Mouse (Mus musculus) 3134 (cell line): ENCODE measurements around the gene Bahcc1.
A peak's percentile ranks its signal among the peaks of the same experiment; 100 is the strongest.

Experiments used
- DNase-seq: peaks from one replicate; pipeline ENCODE4 v3.0.0-alpha.2; 2011; ENCODE audit warnings: low spot score; ENCODE audit not compliant: insufficient read length; ENCODE audit errors: extremely low read depth

Gene Bahcc1

GRCm38 (mm10) chr11:120228116-120228890 lies 4.4 kb upstream of the Bahcc1 start:
- DNase-seq, result no peak

DNA sequence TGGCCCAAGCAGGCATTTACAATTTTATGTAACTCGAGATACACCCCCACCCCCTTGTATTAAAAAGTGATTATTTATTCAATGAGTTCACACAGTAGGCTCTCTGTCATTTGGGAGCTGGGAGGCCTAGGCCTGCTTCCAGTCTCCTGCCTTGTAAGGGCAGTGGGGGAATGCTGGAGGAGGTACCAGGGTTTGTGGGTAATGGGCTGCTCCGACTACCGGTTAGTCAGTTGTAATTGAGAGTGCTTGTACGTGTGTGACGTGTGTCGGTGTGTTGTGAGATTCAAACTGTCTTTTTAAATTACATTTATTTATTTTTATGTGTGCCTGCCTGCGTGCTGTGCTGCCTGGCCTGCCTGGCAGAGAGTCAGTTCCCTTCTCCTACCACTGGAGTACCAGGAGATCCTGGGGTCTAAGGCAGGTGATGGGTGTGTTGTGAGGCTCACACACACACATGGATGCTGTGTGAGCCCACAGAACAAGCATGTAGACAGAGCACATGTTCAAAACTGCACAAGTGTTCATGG lies 3.8 kb upstream of the Bahcc1 start:
- no peak for DNase-seq

DNA sequence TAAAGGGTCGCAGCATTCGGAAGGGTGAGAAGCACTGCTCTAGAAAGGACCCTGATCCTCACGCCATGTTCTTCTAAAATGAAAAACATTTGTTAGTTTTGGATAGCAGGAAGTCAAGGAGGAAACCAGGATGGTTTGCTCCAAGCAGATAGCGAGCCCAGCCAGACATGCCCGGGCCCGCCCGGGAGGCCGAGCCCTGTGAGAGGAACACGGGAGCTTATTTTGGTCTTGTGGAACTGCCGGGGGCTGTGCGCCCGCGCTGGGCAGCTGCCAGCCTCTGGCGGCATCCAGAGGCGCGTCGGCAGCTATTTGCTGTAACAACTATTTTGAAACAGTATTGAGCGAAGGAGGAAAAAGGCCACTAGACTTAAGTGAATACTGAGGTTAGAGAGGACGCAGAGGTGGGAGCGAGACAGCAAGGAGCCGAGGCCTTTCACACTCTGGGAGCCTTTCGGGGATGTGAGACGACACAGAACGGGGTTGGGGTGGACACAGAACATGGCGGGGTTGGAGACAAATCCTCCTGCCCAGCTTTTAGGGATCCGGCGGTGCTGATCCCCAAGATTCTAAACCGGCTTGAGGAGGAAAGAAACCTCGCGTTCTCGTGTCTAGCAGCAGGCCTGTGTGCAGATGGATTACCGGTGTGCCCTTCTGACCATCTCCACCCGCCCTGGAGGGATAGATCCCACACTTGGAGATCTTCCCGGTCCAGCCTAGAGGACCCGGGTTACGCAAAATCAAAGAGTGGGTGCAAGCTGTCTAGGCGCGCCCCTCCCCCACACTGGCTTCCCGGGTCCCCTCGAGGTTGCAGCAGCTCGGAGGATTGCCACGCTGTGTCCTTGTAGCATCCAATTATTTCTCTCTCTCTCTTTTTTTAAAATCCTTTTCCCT lies 2.6 kb upstream of the Bahcc1 start:
- DNase-seq, result peak; percentile 94

- peak; percentile 77 for DNase-seq
Observed at GRCm38 (mm10) chr11:120230841-120231370, 1.8 kb upstream of the Bahcc1 start.

- peak; percentile 89 for DNase-seq
Observed at GRCm38 (mm10) chr11:120231379-120231778, 1.4 kb upstream of the Bahcc1 start.

DNA sequence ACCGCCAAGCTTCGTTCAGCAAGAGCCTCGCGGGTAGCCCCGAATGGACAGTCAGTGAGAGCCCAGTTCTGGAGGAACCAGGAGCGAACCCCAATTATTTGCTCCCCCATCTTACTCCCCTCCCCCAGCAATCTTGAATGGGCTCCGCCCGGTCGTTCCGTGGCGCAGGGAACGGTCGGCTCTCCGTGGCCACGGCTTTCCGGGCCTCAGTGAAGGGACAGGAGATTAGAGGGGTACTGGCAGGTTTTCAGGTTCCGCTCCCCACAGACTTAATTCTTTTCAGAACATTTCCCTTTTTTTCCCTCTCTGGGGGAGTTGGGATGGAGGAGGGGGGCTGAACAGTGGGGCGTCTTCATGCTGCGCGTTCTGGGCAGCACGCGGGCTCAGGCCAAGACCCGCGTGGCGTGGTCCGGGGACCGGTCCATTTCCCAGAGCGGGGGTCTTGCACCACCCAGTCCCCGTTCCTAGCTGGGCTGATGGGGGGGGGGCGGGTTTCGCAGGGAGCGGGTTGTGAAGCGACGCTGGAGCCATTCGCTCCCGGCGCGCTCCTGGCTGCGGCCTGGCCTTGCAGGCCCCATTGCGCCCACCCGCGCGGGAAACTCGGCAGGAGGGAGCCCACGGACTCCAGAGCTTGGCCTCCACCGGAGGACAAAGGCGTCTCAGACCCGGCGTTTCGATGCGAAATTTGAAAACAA lies 841 bp downstream of the Bahcc1 start:
- peak; percentile 76 for DNase-seq

- DNase-seq, result peak; percentile 78
Observed at GRCm38 (mm10) chr11:120234136-120234775, 1.5 kb downstream of the Bahcc1 start.

DNA sequence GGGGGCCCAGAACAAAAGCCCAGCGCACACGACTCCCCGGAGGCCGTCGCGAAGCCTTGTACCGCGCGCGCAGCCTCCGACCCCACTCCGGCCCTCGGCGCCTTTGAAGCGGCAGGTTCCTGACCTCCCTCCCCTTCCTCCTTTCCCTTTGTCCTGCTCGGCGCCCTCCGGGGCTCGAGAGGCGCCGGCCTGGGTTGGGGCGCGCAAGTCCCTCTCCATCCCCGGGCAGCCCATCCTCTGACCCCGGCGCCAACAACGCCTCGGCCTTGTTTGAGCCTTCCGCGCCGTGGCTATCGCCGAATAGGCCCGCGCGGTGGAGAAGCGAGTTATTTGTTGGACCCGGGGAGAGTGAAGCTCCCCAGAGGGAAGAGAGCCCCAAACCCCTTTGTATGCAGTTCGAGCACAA lies 2.0 kb downstream of the Bahcc1 start:
- peak; percentile 73 for DNase-seq

DNA sequence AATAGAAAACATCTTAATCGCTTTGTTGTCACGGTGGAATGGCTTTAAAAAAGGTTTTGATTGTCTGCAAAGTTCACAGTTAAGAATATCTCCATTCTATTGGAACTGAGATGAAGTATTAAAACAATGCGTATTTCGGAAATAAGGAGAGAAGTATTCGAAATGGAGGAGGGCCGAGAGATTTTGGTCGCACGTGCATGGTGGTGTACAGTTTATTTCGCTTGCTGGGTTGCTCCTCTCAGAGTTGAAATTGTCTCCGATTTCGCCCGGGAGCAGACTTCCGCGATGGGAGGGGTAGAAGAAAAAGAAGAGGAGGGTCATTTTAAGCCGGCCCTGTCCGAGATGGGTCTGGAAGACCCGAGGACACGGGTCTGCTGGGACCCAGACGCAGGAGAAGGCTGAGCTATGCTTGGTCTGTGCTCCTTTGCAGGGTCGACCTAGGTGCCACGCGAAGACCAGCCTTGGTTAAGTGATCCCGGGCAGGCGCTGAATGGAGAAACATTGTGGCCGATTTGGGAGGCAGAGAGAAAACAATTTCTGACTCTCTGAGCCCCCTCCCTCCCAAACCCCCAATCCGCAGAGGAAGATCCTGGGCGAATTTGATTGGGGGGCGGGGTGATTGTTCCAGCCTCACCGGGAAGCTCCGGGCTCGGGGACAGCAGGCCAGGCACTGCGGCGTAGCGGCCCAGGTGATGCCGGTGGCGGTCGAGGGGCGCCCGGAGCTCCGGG lies 2.8 kb downstream of the Bahcc1 start:
- peak; percentile 74 for DNase-seq

- DNase-seq, result no peak
Observed at GRCm38 (mm10) chr11:120236114-120236437, 3.3 kb downstream of the Bahcc1 start.

DNA sequence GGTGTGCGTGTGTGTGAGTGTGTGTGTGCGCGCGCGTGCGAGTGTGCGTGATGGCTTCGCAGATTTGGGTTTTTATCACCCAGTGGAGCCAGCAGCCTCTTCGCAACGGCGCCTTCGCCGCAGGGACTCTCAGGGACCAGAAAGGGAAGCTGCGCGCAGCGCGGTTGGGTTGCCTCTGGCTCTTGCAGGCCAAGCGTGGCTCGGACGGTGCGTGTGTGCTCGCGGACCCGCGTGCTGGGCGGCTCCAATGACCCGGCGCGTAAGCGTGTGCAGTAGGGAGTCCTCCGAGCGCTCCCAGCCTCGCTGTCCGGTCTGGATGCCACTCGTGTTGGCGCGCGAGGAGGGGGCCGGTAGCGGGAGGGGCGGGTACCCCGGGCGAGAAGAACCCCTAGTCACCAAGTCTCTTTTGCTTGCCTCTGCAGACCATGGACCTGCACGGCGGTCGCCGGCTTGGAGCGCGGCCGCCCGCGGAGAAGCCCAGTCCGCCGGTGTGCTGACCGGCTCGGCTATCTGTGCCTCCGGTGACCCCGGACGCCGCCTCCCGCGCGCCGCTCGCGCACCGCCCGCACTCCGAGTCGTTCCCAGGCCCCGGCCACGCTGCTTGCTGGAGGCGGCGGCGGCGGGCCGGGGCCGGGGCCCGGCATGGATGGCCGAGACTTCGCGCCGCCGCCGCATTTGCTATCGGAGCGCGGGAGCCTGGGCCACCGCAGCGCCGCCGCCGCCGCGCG lies 3.9 kb downstream of the Bahcc1 start:
- peak; percentile 86 for DNase-seq

- DNase-seq, result peak; percentile 84
Observed at GRCm38 (mm10) chr11:120237166-120238131, 4.7 kb downstream of the Bahcc1 start.

DNA sequence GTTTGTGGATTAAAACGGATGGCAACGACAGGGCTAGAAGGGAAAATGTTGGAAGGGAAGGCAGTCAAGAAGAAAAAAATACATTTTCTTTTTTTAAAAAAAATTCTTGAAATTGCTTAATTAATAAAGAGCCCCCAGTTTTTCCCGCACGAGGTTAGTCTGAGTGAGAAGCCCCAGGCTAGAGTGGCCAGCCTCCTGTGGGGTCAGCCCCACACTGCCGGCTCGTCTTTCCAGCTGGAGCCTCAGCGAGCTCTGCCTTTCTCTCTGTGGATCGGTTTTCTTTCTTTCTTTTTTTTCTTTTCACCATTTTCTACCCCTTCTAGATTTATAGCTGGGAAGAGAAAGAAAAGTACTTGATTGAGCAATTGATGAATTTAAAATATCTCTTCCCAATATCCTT lies 5.6 kb downstream of the Bahcc1 start:
- no peak for DNase-seq

- DNase-seq, result no peak
Observed at GRCm38 (mm10) chr11:120238751-120239359, 6.1 kb downstream of the Bahcc1 start.

DNA sequence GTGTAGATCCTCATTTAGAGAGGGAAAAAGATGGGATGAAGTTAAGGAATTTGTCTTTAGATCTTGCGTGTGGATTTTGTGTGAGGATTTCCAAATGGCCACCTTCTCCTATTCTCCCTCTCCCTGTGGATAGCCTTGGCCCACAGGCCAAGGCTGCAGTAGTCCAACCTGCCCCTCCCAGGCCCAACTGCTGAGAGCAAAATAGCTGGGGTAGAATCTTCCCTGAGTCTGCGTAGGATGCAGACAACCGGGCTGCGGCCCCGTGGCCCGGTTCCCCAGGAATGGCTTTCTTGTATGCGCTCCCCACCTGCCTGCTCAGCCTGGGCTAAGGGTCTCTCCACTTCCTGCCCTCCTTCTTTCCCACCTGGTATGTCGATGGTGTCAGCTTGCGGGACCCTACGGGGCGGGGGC lies 6.8 kb downstream of the Bahcc1 start:
- no peak for DNase-seq

DNA sequence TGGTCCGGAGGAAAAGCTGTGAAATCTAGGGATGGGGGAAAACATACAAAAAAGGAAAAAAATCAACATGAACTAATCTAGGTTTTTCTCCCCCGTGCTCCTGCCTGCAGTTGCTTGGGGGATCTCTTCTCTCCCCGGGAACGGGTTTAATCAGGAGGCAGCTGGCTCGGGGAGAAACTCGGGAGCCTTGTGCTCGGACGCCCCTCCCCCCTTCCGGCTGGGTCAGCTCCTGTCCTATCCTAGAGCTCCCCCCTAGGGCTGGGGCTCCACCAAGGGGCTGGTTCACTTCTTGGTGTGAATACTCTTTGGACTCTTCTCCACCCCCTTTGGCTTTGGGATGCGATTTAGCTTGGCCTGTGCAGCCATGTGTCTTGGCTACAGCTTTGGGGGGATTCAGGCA lies 7.5 kb downstream of the Bahcc1 start:
- no peak for DNase-seq
